Comparison of ENCODE assay signal across 9 mouse cellular contexts in the genomic region with DNA sequence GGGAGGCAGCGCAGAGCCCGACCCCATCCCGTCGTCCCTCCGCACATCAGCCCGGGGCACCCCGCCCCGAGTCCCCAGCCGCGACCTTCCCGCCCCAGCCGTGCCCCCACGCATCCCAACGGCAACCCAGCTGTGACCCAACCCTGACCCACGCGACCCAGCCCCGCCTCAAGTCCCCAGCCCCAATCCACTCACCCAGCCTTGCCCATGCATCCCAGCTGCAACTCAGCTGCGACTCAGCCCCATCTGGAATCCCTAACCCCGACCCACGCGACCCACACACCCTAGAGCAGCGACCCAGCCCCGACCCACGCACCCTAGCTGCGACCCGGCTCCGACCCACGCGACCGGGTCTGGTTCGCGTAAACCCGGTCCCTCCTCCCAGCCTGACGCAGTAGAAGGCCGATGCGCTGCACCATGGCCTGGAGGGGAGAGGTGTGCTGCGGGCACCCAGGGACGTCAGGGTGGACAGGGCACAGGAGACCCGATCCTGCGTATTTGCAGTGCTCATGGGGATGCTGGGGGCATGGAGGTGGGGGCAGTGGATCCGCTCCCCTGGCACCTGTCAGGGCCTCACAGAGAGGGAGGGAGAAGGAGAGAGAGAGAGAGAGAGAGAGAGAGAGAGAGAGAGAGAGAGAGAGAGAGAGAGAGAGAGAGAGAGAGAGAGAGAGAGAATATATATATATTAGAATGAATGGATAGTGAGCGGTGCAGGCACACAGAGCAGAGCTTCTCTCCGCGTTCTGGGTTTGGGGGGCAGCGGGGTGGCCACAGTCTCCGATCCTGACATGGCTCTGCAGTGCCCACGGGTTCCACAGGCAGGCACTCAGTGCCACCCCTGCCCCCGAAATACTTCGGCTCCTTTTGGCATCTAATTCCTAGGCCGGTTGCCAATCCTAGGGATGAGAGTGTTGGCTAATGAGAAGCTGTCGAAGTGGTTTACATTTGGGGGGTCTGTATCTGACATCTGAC. TPM values are rescaled to one million over a fixed set of nuclear protein-coding genes. Genes with fewer than 3 reads are reported as not detected.
DNase-seq lines count a peak whose midpoint lies in the region; ATAC-seq and TF ChIP-seq lines count a peak whose summit lies in the region.
"Had no signal": no experiment of that assay in that cellular context is flagged by ENCODE, and none has a peak within 500 bp of the region (broad histone marks: within the 10 kb centered on the region; RNA-seq: fewer than 3 reads in every experiment).

No protein-coding gene starts in this region.

- intact Hi-C loops in heart, postnatal 14 days (cut with DNase I) = no loop called here

- H3K4me1 ChIP-seq in ES-E14 (ENCODE audit: control insufficient read depth in 2 of 2, insufficient read depth in 2 of 2, low read length in 2 of 2, poor library complexity in 1 of 2) = peaks cover 2 to 17% of the 10 kb centered on the region in 2 experiments; a peak in 2 of 4 replicates
- peaks cover 67% of the 10 kb centered on the region for H3K4me1 ChIP-seq in hindbrain, embryonic 10.5 days (replicated peaks)
- H3K4me1 ChIP-seq in liver, postnatal 0 days (ENCODE audit: insufficient read depth) = no peaks in the 10 kb centered on the region; the same call in 1 of the 2 replicates

- 3% methylated on average over 51 of the region's 51 CpGs for WGBS in hindbrain, embryonic 10.5 days
- WGBS in liver, postnatal 0 days (ENCODE audit: insufficient replicate concordance) = 6% methylated on average over 46 of the region's 51 CpGs

- ATAC-seq in liver, postnatal 0 days = no peak

- H3K36me3 ChIP-seq in ES-E14 (ENCODE audit: control insufficient read depth, insufficient read depth, low read length, poor library complexity, severe bottlenecking) = no peaks in the 10 kb centered on the region
- no peaks in the 10 kb centered on the region for H3K36me3 ChIP-seq in hindbrain, embryonic 10.5 days
- H3K36me3 ChIP-seq in liver, postnatal 0 days (replicated peaks; ENCODE audit: insufficient read depth, low read length) = no peaks in the 10 kb centered on the region

- in situ Hi-C loops in ES-E14 (cut with MboI; ENCODE audit: low sequenced_read_pairs in 2 of 2, unreplicated experiment in 2 of 2) = no loop called here

- no peaks in the 10 kb centered on the region for H3K9me3 ChIP-seq in ES-E14 (ENCODE audit: control insufficient read depth, insufficient read depth, low read depth, low read length)
- no peaks in the 10 kb centered on the region for H3K9me3 ChIP-seq in hindbrain, embryonic 10.5 days
- H3K9me3 ChIP-seq in liver, postnatal 0 days (ENCODE audit: low read length) = no peaks in the 10 kb centered on the region

- peak overlapping the region; percentile 64 to 80 for H3K4me3 ChIP-seq in ES-E14 (ENCODE audit: insufficient read depth in 1 of 2, low read depth in 1 of 2, low read length in 2 of 2, poor library complexity in 1 of 2, severe bottlenecking in 1 of 2)
- peak overlapping the region; percentile 56 for H3K4me3 ChIP-seq in hindbrain, embryonic 10.5 days
- H3K4me3 ChIP-seq in liver, postnatal 0 days (ENCODE audit: low read depth, low read length) = peak overlapping the region; percentile 36

- peak overlapping the region; percentile 65 for H3K4me2 ChIP-seq in liver, postnatal 0 days (ENCODE audit: low read depth, low read length)

- TF ChIP-seq EP300 in liver, postnatal 0 days (IDR thresholded peaks at IDR 0.05; ENCODE audit: low read depth) = no peak

- peak overlapping the region; percentile 66 for H3K9ac ChIP-seq in ES-E14 (ENCODE audit: insufficient read depth, low read depth, low read length, poor library complexity, severe bottlenecking)
- H3K9ac ChIP-seq in liver, postnatal 0 days (replicated peaks) = no peak overlapping the region

- no peak for TF ChIP-seq CTCF in liver, postnatal 0 days (IDR thresholded peaks at IDR 0.05; ENCODE audit: low read depth)

- H3K27ac ChIP-seq in ES-E14 (ENCODE audit: insufficient read depth, low read depth, low read length, poor library complexity, severe bottlenecking) = no peak overlapping the region
- H3K27ac ChIP-seq in hindbrain, embryonic 10.5 days = peak overlapping the region; percentile 79
- H3K27ac ChIP-seq in liver, postnatal 0 days (ENCODE audit: low read depth) = no peak overlapping the region

- peak; percentile 93 for DNase-seq in heart, adult 11 months
- no peak for DNase-seq in heart, postnatal 14 days
- DNase-seq in ES-E14 (ENCODE audit: low read depth, low spot score) = no peak
- DNase-seq in hindbrain, embryonic 10.5 days (ENCODE audit: low spot score) = no peak
- no peak for DNase-seq in liver, postnatal 0 days
- no peak for DNase-seq in right cerebral cortex, postnatal 25 days
- no peak for DNase-seq in urinary bladder, postnatal 25 days (ENCODE audit: low spot score)
- no peak for DNase-seq in retina, postnatal 1 day

- peaks cover 97% of the 10 kb centered on the region for H3K27me3 ChIP-seq in hindbrain, embryonic 10.5 days (ENCODE audit: insufficient read depth, poor library complexity, severe bottlenecking)
- peaks cover 84% of the 10 kb centered on the region for H3K27me3 ChIP-seq in liver, postnatal 0 days (ENCODE audit: insufficient read depth, low read length)

TF ChIP-seq in ES-E14, 5 proteins besides CTCF, POLR2A, EP300 and RAD21:
- TF ChIP-seq HCFC1 (IDR thresholded peaks at IDR 0.05; ENCODE audit: borderline replicate concordance, insufficient read depth, low read length) = no peak
- no peak for TF ChIP-seq ZNF384 (IDR thresholded peaks at IDR 0.05; ENCODE audit: low read depth, low read length)
- no peak for TF ChIP-seq CHD2 (IDR thresholded peaks at IDR 0.05; ENCODE audit: low read depth, low read length)
- TF ChIP-seq MAFK (IDR thresholded peaks at IDR 0.05; ENCODE audit: insufficient read depth, low read depth, low read length) = no peak
- no peak for TF ChIP-seq ZC3H11A (IDR thresholded peaks at IDR 0.05; ENCODE audit: borderline replicate concordance, low read depth, low read length)

RNA-seq across cellular contexts. Expression of a gene that starts 0.8 kb away (rescaled TPM):
- 1 to 10 TPM; 3.7 to 5.8 TPM for total RNA-seq in heart, postnatal 14 days (2021)
- 3.3 and 4.2 TPM in 2 replicates for total RNA-seq in ES-E14 (2012; rRNA removed)
- 14.8 and 17.4 TPM in 2 replicates for polyA plus RNA-seq in hindbrain, embryonic 10.5 days (2016; fragmentation: Nextera tagmentation; extraction: Ambion mirVana)
- 0.41 and 0.86 TPM in 2 replicates for polyA plus RNA-seq in liver, postnatal 0 days (2015; fragmentation: Nextera tagmentation; extraction: Ambion mirVana)
- total RNA-seq: hematopoietic stem cell, adult 5-6 weeks had no signal

RNA-seq across cellular contexts. Expression of a gene that starts 29.4 kb away (rescaled TPM):
- 10 to 100 TPM; 27.1 to 29.8 TPM for total RNA-seq in heart, postnatal 14 days (2021)
- total RNA-seq in ES-E14 (2012; rRNA removed) = 66.0 and 77.8 TPM in 2 replicates
- 76.8 and 86.1 TPM in 2 replicates for polyA plus RNA-seq in hindbrain, embryonic 10.5 days (2016; fragmentation: Nextera tagmentation; extraction: Ambion mirVana)
- 25.8 and 26.7 TPM in 2 replicates for polyA plus RNA-seq in liver, postnatal 0 days (2015; fragmentation: Nextera tagmentation; extraction: Ambion mirVana)

RNA-seq across cellular contexts. Expression of a gene that starts 47.9 kb away (rescaled TPM):
- total RNA-seq in heart, postnatal 14 days (2021) = 1 to 10 TPM; 3.6 to 7.0 TPM
- total RNA-seq in ES-E14 (2012; rRNA removed) = 83.5 and 96.1 TPM in 2 replicates
- 224 and 253 TPM in 2 replicates for polyA plus RNA-seq in hindbrain, embryonic 10.5 days (2016; fragmentation: Nextera tagmentation; extraction: Ambion mirVana)
- polyA plus RNA-seq in liver, postnatal 0 days (2015; fragmentation: Nextera tagmentation; extraction: Ambion mirVana) = 49.5 and 56.3 TPM in 2 replicates

RNA-seq across cellular contexts. Expression of a gene that starts 50.2 kb away (rescaled TPM):
- 10 to 100 TPM in 1 of 2 experiments, 1 to 10 TPM in 1; 9.8 to 10.2 TPM for total RNA-seq in heart, postnatal 14 days (2021)
- total RNA-seq in ES-E14 (2012; rRNA removed) = 23.8 and 32.6 TPM in 2 replicates
- polyA plus RNA-seq in hindbrain, embryonic 10.5 days (2016; fragmentation: Nextera tagmentation; extraction: Ambion mirVana) = 13.3 and 18.0 TPM in 2 replicates
- 2.4 and 2.6 TPM in 2 replicates for polyA plus RNA-seq in liver, postnatal 0 days (2015; fragmentation: Nextera tagmentation; extraction: Ambion mirVana)

Comparison
In these comparisons a context has a peak if more than half of its experiments do, and no peak if none do; other contexts are left out.
1. RNA of a gene that starts 47.9 kb away (total RNA-seq): 83.5 to 96.1 TPM in ES-E14; 3.6 to 7.0 TPM in heart, postnatal 14 days; every median in the first group is over 10 times any median in the second.
2. Peak in every context shown above with its lines, with median percentiles within 50 percentile points of each other: H3K4me3 ChIP-seq.